Mouse (Mus musculus) frontal cortex, postnatal 14 days (tissue): Measurements from ENCODE around the gene Klhl6.
"Not testable (repeated sequence)": the region's sequence is repeated elsewhere in the genome, so short reads cannot be mapped to it uniquely, and the experiment has no call there.

Experiments
- DNase-seq, 2 experiments: peaks; one replicate each; pipeline ENCODE4 v3.0.0; 2022; ENCODE audit warnings: low spot score in 2 of 2

Gene Klhl6

GRCm38 (mm10) chr16:19982537-19983257 lies at the start of gene Klhl6:
TSS of gene Klhl6 (minus strand) at chr16:19983037.
- peak in 1 of 2 experiments; percentile 6 for DNase-seq

GRCm38 (mm10) chr16:20027241-20027640 lies 44.4 kb upstream of the Klhl6 start:
- DNase-seq: not testable (repeated sequence)

GRCm38 (mm10) chr16:20022821-20023220 lies 40.0 kb upstream of the Klhl6 start:
- DNase-seq: no peak

- no peak for DNase-seq
These were observed 39.0 kb upstream of the Klhl6 start for GRCm38 (mm10) chr16:20021848-20022247.

- no peak for DNase-seq
These were observed 29.8 kb upstream of the Klhl6 start for GRCm38 (mm10) chr16:20012647-20013046.

- no peak for DNase-seq
These were observed 23.2 kb upstream of the Klhl6 start for GRCm38 (mm10) chr16:20006066-20006465.

GRCm38 (mm10) chr16:20000286-20000685 lies 17.4 kb upstream of the Klhl6 start:
- DNase-seq: not testable (repeated sequence)

- no peak for DNase-seq
These were observed 14.8 kb upstream of the Klhl6 start for GRCm38 (mm10) chr16:19997616-19998015.

GRCm38 (mm10) chr16:19996913-19997312 lies 14.1 kb upstream of the Klhl6 start:
- not testable (repeated sequence) for DNase-seq

- DNase-seq: no peak
These were observed 13.0 kb upstream of the Klhl6 start for GRCm38 (mm10) chr16:19995818-19996217.

- DNase-seq: no peak
These were observed 10.4 kb upstream of the Klhl6 start for GRCm38 (mm10) chr16:19993278-19993677.

GRCm38 (mm10) chr16:19990536-19990935 lies 7.7 kb upstream of the Klhl6 start:
- DNase-seq: no peak

- DNase-seq: no peak
These were observed 4.8 kb upstream of the Klhl6 start for GRCm38 (mm10) chr16:19987589-19987988.

- DNase-seq: no peak
These were observed 2.2 kb upstream of the Klhl6 start for GRCm38 (mm10) chr16:19984884-19985643.

GRCm38 (mm10) chr16:19983559-19983958 lies 722 bp upstream of the Klhl6 start:
- DNase-seq: no peak

GRCm38 (mm10) chr16:19981684-19982083 lies 1.2 kb downstream of the Klhl6 start:
- no peak for DNase-seq

- no peak for DNase-seq
These were observed 1.8 kb downstream of the Klhl6 start for GRCm38 (mm10) chr16:19981006-19981405.

- no peak for DNase-seq
These were observed 3.1 kb downstream of the Klhl6 start for GRCm38 (mm10) chr16:19979755-19980154.

GRCm38 (mm10) chr16:19977282-19977681 lies 5.6 kb downstream of the Klhl6 start:
- DNase-seq: no peak

- no peak for DNase-seq
These were observed 6.0 kb downstream of the Klhl6 start for GRCm38 (mm10) chr16:19976825-19977224.

- no peak for DNase-seq
These were observed 7.4 kb downstream of the Klhl6 start for GRCm38 (mm10) chr16:19975432-19975831.

- no peak for DNase-seq
These were observed 9.4 kb downstream of the Klhl6 start for GRCm38 (mm10) chr16:19973480-19973879.

- no peak for DNase-seq
These were observed 10.0 kb downstream of the Klhl6 start for GRCm38 (mm10) chr16:19972736-19973350.
